Mouse (Mus musculus) embryonic facial prominence, embryonic 14.5 days (tissue): ENCODE results near the gene Rabgap1l. TPM values are rescaled to one million over a fixed set of nuclear protein-coding genes. Genes with fewer than 3 reads are reported as not detected.

ENCODE experiments used
- ATAC-seq: fragments of 200-750 bp; cut with Nextera tagmentation; 2 replicates; pipeline ENCODE4 v1.8.0; 2017; ENCODE audit warnings: low read depth, moderate number of reproducible peaks, moderate TSS enrichment
- DNase-seq: peaks from one replicate; pipeline ENCODE4 v3.0.0-alpha.2; 2015; ENCODE audit warnings: low spot score
- H3K27ac ChIP-seq: fragments of 300-500 bp; sonication (generic); replicated peaks from 2 replicates; pipeline ENCODE4 v1.5.1; 2014; ENCODE audit warnings: low read depth, mild to moderate bottlenecking, low read length, moderate library complexity
- H3K27me3 ChIP-seq: fragments of 300-500 bp; sonication (generic); replicated peaks from 2 replicates; pipeline ENCODE4 v1.6.1; 2014; ENCODE audit warnings: low read length; ENCODE audit not compliant: control insufficient read depth, insufficient read depth
- H3K36me3 ChIP-seq: fragments of 300-500 bp; sonication (generic); 2 replicates; pipeline ENCODE4 v1.6.1; 2014; ENCODE audit warnings: low read length, mixed read lengths; ENCODE audit not compliant: control insufficient read depth, insufficient read depth
- H3K4me1 ChIP-seq: fragments of 300-500 bp; sonication (generic); 2 replicates; pipeline ENCODE4 v1.6.1; 2014; ENCODE audit warnings: antibody characterized with exemption, low read length; ENCODE audit not compliant: control insufficient read depth, insufficient read depth
- H3K4me2 ChIP-seq: fragments of 300-500 bp; sonication (generic); 2 replicates; pipeline ENCODE4 v1.6.1; 2014; ENCODE audit warnings: low read depth, mild to moderate bottlenecking, low read length, moderate library complexity, mixed read lengths
- H3K4me3 ChIP-seq: fragments of 300-500 bp; sonication (generic); 2 replicates; pipeline ENCODE4 v1.5.1; 2014; ENCODE audit warnings: low read depth, mild to moderate bottlenecking, low read length
- H3K9ac ChIP-seq: fragments of 300-500 bp; sonication (generic); 2 replicates; pipeline ENCODE4 v1.6.1; 2014; ENCODE audit warnings: low read depth, mild to moderate bottlenecking, low read length, moderate library complexity, mixed read lengths
- H3K9me3 ChIP-seq: fragments of 300-500 bp; sonication (generic); 2 replicates; pipeline ENCODE4 v1.6.1; 2016; ENCODE audit warnings: low read length; ENCODE audit not compliant: control insufficient read depth
- WGBS: fragments of 180-500 bp; shearing (Covaris S2); extraction: QIAGEN DNeasy Blood & Tissue Kit; methylation state at CpG from one replicate; pipeline ENCODE4 v1.1.7; 2014; 5-methylcytosine and 5-hydroxymethylcytosine counted together
- polyA plus RNA-seq: library from polyadenylated mRNA; unstranded; fragments of >200 nt; fragmentation: Nextera tagmentation; extraction: Ambion mirVana; gene quantifications from 2 replicates; pipeline ENCODE4 v1.2.1, GENCODE M21; 2014

The Rabgap1l gene
- polyA plus RNA-seq, 1 experiment from 2014 or later, result 16.3 TPM

DNA sequence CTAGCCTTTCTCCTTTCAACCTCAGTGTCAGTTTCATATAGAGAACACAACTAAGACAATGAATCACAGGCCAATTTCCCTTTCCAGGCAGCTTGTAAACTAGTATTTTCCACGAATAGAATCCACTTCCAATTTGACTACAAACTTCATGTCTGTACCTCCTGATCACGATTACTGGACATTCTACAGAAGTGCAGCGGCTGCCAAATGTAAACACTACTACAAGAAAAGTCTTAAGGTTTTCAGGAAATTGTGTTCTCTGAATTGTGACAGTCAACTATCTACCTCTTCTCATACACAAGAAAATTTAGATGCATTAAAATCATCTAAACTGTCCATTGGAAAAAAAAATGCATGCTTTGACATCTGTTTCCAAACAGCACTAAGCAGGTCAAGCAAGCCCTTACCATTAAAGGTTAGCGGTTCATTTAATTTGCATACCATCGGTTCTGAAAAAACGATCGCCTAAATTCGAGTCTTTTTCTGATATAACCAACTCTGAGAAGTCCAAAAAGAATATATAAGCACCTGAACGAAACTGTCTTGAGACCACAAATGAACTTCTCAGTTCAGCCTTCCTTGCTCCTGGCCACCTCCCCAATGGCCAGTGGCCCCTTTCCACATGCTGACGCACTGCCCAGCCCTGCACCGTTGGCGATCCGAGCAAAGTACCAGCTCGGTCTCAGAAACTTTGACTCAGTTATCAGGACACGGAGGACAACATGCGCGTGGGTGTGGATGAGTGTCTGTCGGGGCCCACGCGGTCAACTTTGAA lies 1.4 kb downstream of the Rabgap1l start:
- H3K4me2 ChIP-seq, result peak overlapping the region; percentile 97
- WGBS, result 8% methylated on average over 20 of the region's 20 CpGs
- peaks cover 11% of the 10 kb centered on the region for H3K4me1 ChIP-seq
- DNase-seq (no peak), ATAC-seq (peak; percentile 15)
- H3K9me3 ChIP-seq, result no peaks in the 10 kb centered on the region
- no peaks in the 10 kb centered on the region for H3K36me3 ChIP-seq
- H3K27ac ChIP-seq, result no peak overlapping the region
- H3K27me3 ChIP-seq, result no peaks in the 10 kb centered on the region
- H3K9ac ChIP-seq, result peak overlapping the region; percentile 93
- H3K4me3 ChIP-seq, result peak overlapping the region; percentile 89

DNA sequence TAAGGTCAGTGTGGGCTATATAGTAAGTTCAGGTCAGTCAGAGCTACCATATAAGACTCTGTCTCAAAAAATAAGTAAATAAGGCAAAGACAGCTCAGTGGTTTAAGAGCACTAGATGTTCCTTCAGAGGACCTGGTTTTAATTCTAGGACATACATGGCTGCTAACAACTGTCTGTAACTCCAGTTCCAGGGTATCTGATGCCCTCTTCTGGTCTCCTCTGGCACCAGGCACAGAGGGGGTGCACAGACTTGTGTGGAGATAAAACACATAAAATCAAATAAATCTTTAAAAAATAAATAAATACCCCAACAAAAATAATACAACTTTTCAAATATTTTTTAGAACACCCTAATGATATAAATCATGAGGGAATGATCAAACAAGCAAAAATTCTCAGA lies 2.4 kb downstream of the Rabgap1l start:
- no peak overlapping the region for H3K27ac ChIP-seq
- H3K9ac ChIP-seq, result no peak overlapping the region
- no peak overlapping the region for H3K4me2 ChIP-seq
- H3K9me3 ChIP-seq, result no peaks in the 10 kb centered on the region
- H3K4me3 ChIP-seq, result no peak overlapping the region
- no peak for DNase-seq
- H3K4me1 ChIP-seq, result peaks cover 11% of the 10 kb centered on the region
- no peaks in the 10 kb centered on the region for H3K27me3 ChIP-seq
- no peak for ATAC-seq
- H3K36me3 ChIP-seq, result no peaks in the 10 kb centered on the region

DNA sequence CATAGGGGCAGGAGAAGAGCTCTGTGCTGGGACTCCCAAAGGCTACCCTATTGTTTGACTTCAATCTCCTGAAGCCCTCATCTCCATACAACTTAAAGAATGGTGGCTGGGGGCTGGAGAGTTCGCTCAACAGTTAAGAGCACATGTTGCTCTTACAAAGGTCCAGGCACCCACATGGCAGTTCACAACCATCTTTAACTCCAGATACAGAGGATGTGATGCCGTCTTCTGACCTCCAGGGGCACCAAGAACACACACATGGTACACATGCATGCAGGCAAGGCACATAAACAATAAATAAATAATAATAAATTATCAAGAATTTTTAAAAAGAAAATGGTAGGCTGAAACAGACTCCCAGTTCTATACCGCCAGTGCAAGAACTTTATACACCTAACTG lies 3.1 kb downstream of the Rabgap1l start:
- no peaks in the 10 kb centered on the region for H3K27me3 ChIP-seq
- H3K4me2 ChIP-seq, result no peak overlapping the region
- WGBS, result 76% methylated on average over 3 of the region's 3 CpGs
- no peak overlapping the region for H3K27ac ChIP-seq
- no peak overlapping the region for H3K4me3 ChIP-seq
- DNase-seq (no peak), ATAC-seq (no peak)
- H3K4me1 ChIP-seq, result peaks cover 11% of the 10 kb centered on the region
- H3K9ac ChIP-seq, result no peak overlapping the region
- H3K36me3 ChIP-seq, result no peaks in the 10 kb centered on the region
- no peaks in the 10 kb centered on the region for H3K9me3 ChIP-seq

GRCm38 (mm10) chr1:160787926-160788325 lies 5.1 kb downstream of the Rabgap1l start:
- H3K27ac ChIP-seq, result no peak overlapping the region
- no peaks in the 10 kb centered on the region for H3K27me3 ChIP-seq
- ATAC-seq (no peak), DNase-seq (no peak)
- H3K4me1 ChIP-seq, result peaks cover 11% of the 10 kb centered on the region
- H3K4me2 ChIP-seq, result no peak overlapping the region
- H3K4me3 ChIP-seq, result no peak overlapping the region
- no peaks in the 10 kb centered on the region for H3K9me3 ChIP-seq
- no peaks in the 10 kb centered on the region for H3K36me3 ChIP-seq
- H3K9ac ChIP-seq, result no peak overlapping the region
- WGBS, result 78% methylated on average over 1 of the region's 1 CpGs

- H3K36me3 ChIP-seq, result no peaks in the 10 kb centered on the region
- no peak overlapping the region for H3K4me2 ChIP-seq
- ATAC-seq (no peak), DNase-seq (no peak)
- no peak overlapping the region for H3K27ac ChIP-seq
- H3K9me3 ChIP-seq, result no peaks in the 10 kb centered on the region
- H3K27me3 ChIP-seq, result no peaks in the 10 kb centered on the region
- H3K9ac ChIP-seq, result no peak overlapping the region
- peaks cover 11% of the 10 kb centered on the region for H3K4me1 ChIP-seq
- 85% methylated on average over 3 of the region's 3 CpGs for WGBS
- H3K4me3 ChIP-seq, result no peak overlapping the region
Observed at GRCm38 (mm10) chr1:160787164-160787563, 5.8 kb downstream of the Rabgap1l start.

DNA sequence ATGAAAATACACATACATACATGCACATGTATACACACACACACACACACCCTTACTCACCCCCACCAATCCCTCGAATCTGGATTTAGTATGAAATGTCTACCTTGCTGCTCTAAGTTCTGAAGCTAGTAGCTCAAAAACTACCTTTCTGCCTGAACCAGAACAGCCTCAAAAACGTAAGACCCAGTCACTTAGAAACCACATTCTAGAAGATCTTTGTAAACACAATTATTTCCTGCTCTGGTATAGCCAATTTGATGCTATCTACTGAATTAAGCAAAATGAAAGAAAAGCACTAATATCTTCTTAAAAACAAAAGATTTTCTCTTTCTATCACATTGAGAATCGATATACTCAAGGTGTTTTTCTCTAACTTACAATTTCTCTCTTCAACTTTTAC lies 6.4 kb downstream of the Rabgap1l start:
- H3K4me1 ChIP-seq, result peaks cover 7% of the 10 kb centered on the region

GRCm38 (mm10) chr1:160785681-160786225 lies 7.3 kb downstream of the Rabgap1l start:
- Histone ChIP-seq H3K9me3 (no peaks in the 10 kb centered on the region), H3K4me2 (no peak overlapping the region), H3K27ac (no peak overlapping the region), H3K36me3 (no peaks in the 10 kb centered on the region), H3K4me3 (no peak overlapping the region), H3K4me1 (no peaks in the 10 kb centered on the region), H3K9ac (no peak overlapping the region), H3K27me3 (no peaks in the 10 kb centered on the region)
- 80% methylated on average over 4 of the region's 4 CpGs for WGBS
- ATAC-seq (no peak), DNase-seq (no peak)

More for the DNA sequence above, 6.4 kb downstream of the Rabgap1l start:
- Histone ChIP-seq H3K9ac (no peak overlapping the region), H3K4me3 (no peak overlapping the region), H3K27me3 (no peaks in the 10 kb centered on the region), H3K4me2 (no peak overlapping the region), H3K36me3 (no peaks in the 10 kb centered on the region), H3K9me3 (no peaks in the 10 kb centered on the region), H3K27ac (no peak overlapping the region)
- no peak for ATAC-seq
- no peak for DNase-seq
- 81% methylated on average over 3 of the region's 3 CpGs for WGBS

GRCm38 (mm10) chr1:160784122-160784521 lies 8.9 kb downstream of the Rabgap1l start:
- ATAC-seq, result no peak
- H3K4me3 ChIP-seq, result no peak overlapping the region

DNA sequence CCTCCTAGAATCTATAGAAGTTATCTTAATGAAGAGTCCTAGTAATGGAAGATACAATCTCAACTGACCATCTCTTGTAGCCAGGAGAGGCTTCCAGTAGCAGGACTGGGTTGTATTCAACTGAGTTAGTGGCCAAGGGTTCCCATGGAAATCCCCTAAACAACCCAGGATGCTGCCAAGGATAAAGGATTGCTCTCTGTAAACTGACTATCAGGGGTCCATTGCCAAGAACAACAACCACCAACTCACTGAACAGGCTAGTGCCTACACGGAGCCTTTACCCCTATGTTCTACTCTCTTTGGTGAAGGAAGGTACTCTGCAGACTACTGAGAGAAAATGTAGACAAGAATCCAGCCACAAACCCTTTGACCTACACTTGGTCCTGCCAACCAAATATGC lies 18.8 kb downstream of the Rabgap1l start:
- no peaks in the 10 kb centered on the region for H3K36me3 ChIP-seq
- no peak overlapping the region for H3K9ac ChIP-seq
- no peaks in the 10 kb centered on the region for H3K9me3 ChIP-seq
- ATAC-seq (no peak), DNase-seq (no peak)
- WGBS, result 80% methylated on average over 1 of the region's 1 CpGs
- H3K4me2 ChIP-seq, result no peak overlapping the region
- H3K27ac ChIP-seq, result no peak overlapping the region
- no peaks in the 10 kb centered on the region for H3K4me1 ChIP-seq
- no peaks in the 10 kb centered on the region for H3K27me3 ChIP-seq
- H3K4me3 ChIP-seq, result no peak overlapping the region

More at GRCm38 (mm10) chr1:160784122-160784521, 8.9 kb downstream of the Rabgap1l start:
- no peak overlapping the region for H3K4me2 ChIP-seq
- H3K27ac ChIP-seq, result no peak overlapping the region
- no peaks in the 10 kb centered on the region for H3K27me3 ChIP-seq
- no peak overlapping the region for H3K9ac ChIP-seq
- 75% methylated on average over 1 of the region's 1 CpGs for WGBS
- no peak for DNase-seq
- no peaks in the 10 kb centered on the region for H3K4me1 ChIP-seq
- no peaks in the 10 kb centered on the region for H3K36me3 ChIP-seq
- no peaks in the 10 kb centered on the region for H3K9me3 ChIP-seq
